Mouse (Mus musculus): ENCODE data around the gene Sash1.

DNA sequence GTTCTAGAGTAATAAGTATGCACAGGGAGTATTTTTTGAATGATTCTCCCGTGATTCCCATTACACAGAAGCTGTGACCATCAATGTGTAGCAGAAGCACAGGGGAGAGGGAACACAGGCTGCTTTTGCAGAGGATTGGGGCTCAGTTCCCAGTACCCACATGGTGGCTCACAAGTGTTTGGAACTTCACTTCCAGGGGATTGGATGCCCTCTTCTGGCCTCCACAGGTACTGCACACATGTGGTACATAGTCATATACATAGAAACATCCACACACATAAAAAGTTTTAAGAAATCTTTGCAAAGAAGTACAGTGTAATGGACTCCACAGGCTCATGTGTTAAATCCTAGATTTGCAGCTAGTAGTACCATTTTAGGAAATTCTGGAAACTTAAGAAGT, 199.7 kb downstream of the Sash1 start:
- TF ChIP-seq TAL1 (IDR thresholded peaks at IDR 0.05; ENCODE audit: low read length), result no peak
- TF ChIP-seq GATA1 (IDR thresholded peaks at IDR 0.05; ENCODE audit: low read length), result no peak
